Mouse (Mus musculus): ENCODE measurements around the gene Grid1. TPM values are rescaled to one million over a fixed set of nuclear protein-coding genes. Genes with fewer than 3 reads are reported as not detected.

Gene Grid1
- total and polyA plus RNA-seq, 3 experiments: 0.05 TPM; not detected in 2

- Histone ChIP-seq H3K36me3 (replicated peaks) (no peaks in the 10 kb centered on the region), H3K4me1 (ENCODE audit: insufficient read depth, low read depth, low read length) (no peaks in the 10 kb centered on the region), H3K9me3 (replicated peaks) (no peaks in the 10 kb centered on the region), H3K27me3 (ENCODE audit: insufficient read depth, low read length) (no peaks in the 10 kb centered on the region), H3K4me3 (ENCODE audit: low read depth, low read length) (no peak overlapping the region)
- no peak for DNase-seq (ENCODE audit: low spot score)
- no peak for ATAC-seq (ENCODE audit: extremely low read depth, insufficient number of reproducible peaks, low FRiP score, poor library complexity, severe bottlenecking)
- TF ChIP-seq GATA1 (IDR thresholded peaks at IDR 0.05; ENCODE audit: borderline replicate concordance, low read length) (no peak), TAL1 (conservative IDR thresholded peaks at IDR 0.05; ENCODE audit: low read depth, low read length) (no peak), POLR2AphosphoS5 (IDR thresholded peaks at IDR 0.05; ENCODE audit: insufficient replicate concordance, low read depth, low read length) (no peak), GATA2 (IDR thresholded peaks at IDR 0.05; ENCODE audit: borderline replicate concordance, low read depth, low read length) (no peak), CTCF (IDR thresholded peaks at IDR 0.05; ENCODE audit: low read depth, low read length) (no peak)
Measured at GRCm38 (mm10) chr14:35541992-35542380, 722.1 kb downstream of the Grid1 start.

DNA sequence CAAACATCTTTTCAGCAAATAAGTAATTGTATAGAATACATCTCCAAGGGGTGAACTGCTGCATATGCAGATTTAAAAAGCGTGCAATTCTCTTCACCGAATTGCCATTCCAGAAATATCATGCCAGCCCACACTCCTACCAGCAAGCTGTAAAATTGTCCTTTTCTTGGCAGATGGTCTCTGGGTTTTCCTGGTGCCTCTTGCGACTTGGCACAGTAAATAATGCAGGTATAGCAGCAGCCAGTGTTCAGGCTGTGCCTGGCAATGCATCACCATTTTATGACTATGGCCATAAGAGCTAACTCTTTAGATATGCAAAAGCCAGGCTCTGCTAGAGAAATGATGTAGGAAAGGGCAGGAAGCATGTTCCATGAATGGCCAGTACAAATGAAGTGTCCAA is 734.4 kb downstream of the Grid1 start:
- Histone ChIP-seq H3K9me3 (replicated peaks) (peaks cover 3% of the 10 kb centered on the region; the same call in 1 of the 2 replicates), H3K36me3 (replicated peaks) (no peaks in the 10 kb centered on the region), H3K27me3 (ENCODE audit: insufficient read depth, low read length) (no peaks in the 10 kb centered on the region), H3K4me1 (ENCODE audit: insufficient read depth, low read depth, low read length) (no peaks in the 10 kb centered on the region), H3K4me3 (ENCODE audit: low read depth, low read length) (no peak overlapping the region)
- TF ChIP-seq TAL1 (conservative IDR thresholded peaks at IDR 0.05; ENCODE audit: low read depth, low read length) (no peak), POLR2AphosphoS5 (IDR thresholded peaks at IDR 0.05; ENCODE audit: insufficient replicate concordance, low read depth, low read length) (no peak), CTCF (IDR thresholded peaks at IDR 0.05; ENCODE audit: low read depth, low read length) (no peak), GATA1 (IDR thresholded peaks at IDR 0.05; ENCODE audit: borderline replicate concordance, low read length) (no peak), GATA2 (IDR thresholded peaks at IDR 0.05; ENCODE audit: borderline replicate concordance, low read depth, low read length) (no peak)
- DNase-seq (ENCODE audit: low spot score) (no peak), ATAC-seq (ENCODE audit: extremely low read depth, insufficient number of reproducible peaks, low FRiP score, poor library complexity, severe bottlenecking) (no peak)

DNA sequence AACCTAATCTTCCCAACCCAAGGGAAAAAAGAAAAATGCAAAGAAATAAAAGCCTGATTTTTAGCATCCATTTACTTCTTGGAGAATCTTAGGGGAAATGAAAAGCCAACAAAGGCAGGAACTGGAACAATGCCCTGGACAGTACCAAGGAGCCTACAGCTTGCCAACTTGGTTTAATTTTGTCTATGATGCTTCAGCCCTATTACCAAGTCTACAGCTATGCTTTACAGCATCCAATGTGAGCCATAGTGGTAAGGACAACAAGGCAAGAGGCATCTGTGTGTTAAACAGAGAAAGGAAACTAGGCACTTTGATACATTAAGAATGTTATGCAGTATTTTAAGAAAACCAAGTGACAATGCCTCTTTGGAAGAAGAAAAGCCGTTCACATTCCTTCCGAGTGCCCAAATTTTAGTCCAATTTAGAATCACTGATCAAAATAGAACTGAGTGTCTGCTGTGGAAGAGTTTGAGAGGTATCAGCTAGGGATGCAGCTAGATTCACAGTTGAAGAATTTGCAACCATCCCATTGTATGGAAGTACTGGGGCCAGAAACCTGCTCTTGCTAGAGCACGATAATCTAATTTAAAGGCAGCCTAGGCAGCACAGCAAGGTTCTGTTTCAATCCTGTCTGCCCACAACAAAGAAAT is 741.5 kb downstream of the Grid1 start:
- no peaks in the 10 kb centered on the region for H3K36me3 ChIP-seq (replicated peaks)
- H3K4me1 ChIP-seq (ENCODE audit: insufficient read depth, low read depth, low read length): no peaks in the 10 kb centered on the region
- peaks cover 4% of the 10 kb centered on the region for H3K9me3 ChIP-seq (replicated peaks)
- DNase-seq (ENCODE audit: low spot score): no peak
- no peaks in the 10 kb centered on the region for H3K27me3 ChIP-seq (ENCODE audit: insufficient read depth, low read length)
- ATAC-seq (ENCODE audit: extremely low read depth, insufficient number of reproducible peaks, low FRiP score, poor library complexity, severe bottlenecking): no peak
- H3K4me3 ChIP-seq (ENCODE audit: low read depth, low read length): no peak overlapping the region
- TF ChIP-seq GATA2 (IDR thresholded peaks at IDR 0.05; ENCODE audit: borderline replicate concordance, low read depth, low read length) (no peak), POLR2AphosphoS5 (IDR thresholded peaks at IDR 0.05; ENCODE audit: insufficient replicate concordance, low read depth, low read length) (no peak), TAL1 (conservative IDR thresholded peaks at IDR 0.05; ENCODE audit: low read depth, low read length) (no peak), GATA1 (IDR thresholded peaks at IDR 0.05; ENCODE audit: borderline replicate concordance, low read length) (no peak), CTCF (IDR thresholded peaks at IDR 0.05; ENCODE audit: low read depth, low read length) (no peak)

DNA sequence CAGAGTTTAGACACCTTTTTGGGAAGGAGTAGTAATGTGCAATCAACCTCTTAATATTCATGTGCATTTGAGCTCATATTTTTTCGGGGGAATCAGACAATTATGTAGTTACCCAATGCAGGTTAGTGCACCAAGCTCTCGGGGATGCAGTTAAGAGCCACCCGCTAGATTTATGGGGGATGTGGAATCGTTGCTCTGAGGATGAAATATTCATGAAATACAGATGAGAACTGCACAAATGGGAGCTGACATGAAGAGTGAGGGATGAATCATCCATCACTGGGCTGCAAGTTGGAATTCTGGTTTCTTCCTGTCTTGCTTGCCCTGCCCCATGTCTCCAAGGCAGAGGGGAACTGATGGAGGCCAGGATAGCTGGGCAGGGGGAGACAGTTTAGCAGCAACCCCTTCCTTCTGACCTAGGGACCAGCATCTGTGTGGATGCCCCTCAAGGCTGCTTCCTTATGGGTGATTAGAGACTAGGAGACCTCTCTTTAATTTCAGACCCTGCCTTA is 753.1 kb downstream of the Grid1 start:
- TF ChIP-seq CTCF (IDR thresholded peaks at IDR 0.05; ENCODE audit: low read depth, low read length) (no peak), TAL1 (conservative IDR thresholded peaks at IDR 0.05; ENCODE audit: low read depth, low read length) (no peak), GATA1 (IDR thresholded peaks at IDR 0.05; ENCODE audit: borderline replicate concordance, low read length) (no peak), GATA2 (IDR thresholded peaks at IDR 0.05; ENCODE audit: borderline replicate concordance, low read depth, low read length) (no peak), POLR2AphosphoS5 (IDR thresholded peaks at IDR 0.05; ENCODE audit: insufficient replicate concordance, low read depth, low read length) (no peak)
- no peaks in the 10 kb centered on the region for H3K36me3 ChIP-seq (replicated peaks)
- peaks cover 18% of the 10 kb centered on the region for H3K9me3 ChIP-seq (replicated peaks)
- H3K4me3 ChIP-seq (ENCODE audit: low read depth, low read length): no peak overlapping the region
- ATAC-seq (ENCODE audit: extremely low read depth, insufficient number of reproducible peaks, low FRiP score, poor library complexity, severe bottlenecking) (no peak), DNase-seq (ENCODE audit: low spot score) (no peak)
- no peaks in the 10 kb centered on the region for H3K27me3 ChIP-seq (ENCODE audit: insufficient read depth, low read length)
- H3K4me1 ChIP-seq (ENCODE audit: insufficient read depth, low read depth, low read length): no peaks in the 10 kb centered on the region

DNA sequence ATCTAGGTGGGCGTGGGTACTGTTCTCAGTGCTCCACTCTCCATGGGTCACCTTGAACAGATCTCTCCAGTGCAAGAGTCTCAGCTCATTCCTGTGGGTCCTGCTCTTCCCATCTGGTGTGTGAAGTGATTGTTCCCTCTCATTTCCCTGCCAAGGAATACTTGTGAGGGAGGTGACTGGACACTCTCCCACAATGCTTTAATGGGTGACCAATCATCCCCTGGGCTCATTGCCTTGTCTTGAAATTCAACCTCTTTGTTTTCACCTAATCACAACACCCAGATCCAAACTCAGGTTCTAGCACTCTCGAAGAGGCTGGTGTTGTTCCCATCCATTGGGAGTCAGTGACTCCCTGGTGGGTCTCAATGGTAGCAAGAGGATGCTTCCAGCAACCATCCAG is 754.6 kb downstream of the Grid1 start:
- ATAC-seq (ENCODE audit: extremely low read depth, insufficient number of reproducible peaks, low FRiP score, poor library complexity, severe bottlenecking) (no peak), DNase-seq (ENCODE audit: low spot score) (no peak)
- Histone ChIP-seq H3K4me1 (ENCODE audit: insufficient read depth, low read depth, low read length) (no peaks in the 10 kb centered on the region), H3K4me3 (ENCODE audit: low read depth, low read length) (no peak overlapping the region), H3K27me3 (ENCODE audit: insufficient read depth, low read length) (no peaks in the 10 kb centered on the region), H3K36me3 (replicated peaks) (no peaks in the 10 kb centered on the region), H3K9me3 (replicated peaks) (peaks cover 14% of the 10 kb centered on the region)
- no peak for TF ChIP-seq GATA1 (IDR thresholded peaks at IDR 0.05; ENCODE audit: borderline replicate concordance, low read length)
- TF ChIP-seq GATA2 (IDR thresholded peaks at IDR 0.05; ENCODE audit: borderline replicate concordance, low read depth, low read length): no peak
- TF ChIP-seq POLR2AphosphoS5 (IDR thresholded peaks at IDR 0.05; ENCODE audit: insufficient replicate concordance, low read depth, low read length): no peak
- TF ChIP-seq TAL1 (conservative IDR thresholded peaks at IDR 0.05; ENCODE audit: low read depth, low read length): no peak
- TF ChIP-seq CTCF (IDR thresholded peaks at IDR 0.05; ENCODE audit: low read depth, low read length): no peak

DNA sequence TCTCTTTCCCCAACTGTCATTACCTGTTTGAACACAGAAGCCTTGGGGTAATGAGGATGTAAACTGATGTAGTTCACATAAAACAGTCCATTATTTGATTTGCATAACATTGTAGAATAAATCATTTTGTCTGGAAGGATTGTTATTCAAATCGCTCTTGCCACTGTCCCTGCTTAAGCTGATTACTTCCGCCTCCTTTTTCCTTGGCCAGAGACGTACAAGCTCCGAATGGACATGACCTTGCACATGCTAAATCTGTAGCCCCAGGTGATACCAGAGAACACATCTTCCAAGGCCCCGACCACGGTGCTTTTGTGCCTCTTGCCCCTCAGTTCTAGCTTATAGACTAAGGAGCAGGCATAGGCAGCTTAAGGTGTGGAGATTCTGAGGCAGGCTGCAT is 755.4 kb downstream of the Grid1 start:
- Histone ChIP-seq H3K4me3 (ENCODE audit: low read depth, low read length) (no peak overlapping the region), H3K4me1 (ENCODE audit: insufficient read depth, low read depth, low read length) (no peaks in the 10 kb centered on the region), H3K9me3 (replicated peaks) (peaks cover 17% of the 10 kb centered on the region), H3K36me3 (replicated peaks) (no peaks in the 10 kb centered on the region), H3K27me3 (ENCODE audit: insufficient read depth, low read length) (no peaks in the 10 kb centered on the region)
- no peak for DNase-seq (ENCODE audit: low spot score)
- ATAC-seq (ENCODE audit: extremely low read depth, insufficient number of reproducible peaks, low FRiP score, poor library complexity, severe bottlenecking): no peak
- no peak for TF ChIP-seq POLR2AphosphoS5 (IDR thresholded peaks at IDR 0.05; ENCODE audit: insufficient replicate concordance, low read depth, low read length)
